Mouse (Mus musculus): Measurements from ENCODE around the gene Irgm1.
"Not testable (repeated sequence)": the region's sequence is repeated elsewhere in the genome, so short reads cannot be mapped to it uniquely, and the experiment has no call there.

The Irgm1 gene

GRCm38 (mm10) chr11:48833078-48833730 is 38.3 kb downstream of the Irgm1 start:
- DNase-seq (ENCODE audit: low read depth, low spot score) = no peak

- no peak for DNase-seq (ENCODE audit: low read depth, low spot score)
Observed at GRCm38 (mm10) chr11:48831273-48831672, 40.2 kb downstream of the Irgm1 start.

GRCm38 (mm10) chr11:48830279-48830678 is 41.2 kb downstream of the Irgm1 start:
- no peak for DNase-seq (ENCODE audit: low read depth, low spot score)

- no peak for DNase-seq (ENCODE audit: low read depth, low spot score)
Observed at GRCm38 (mm10) chr11:48827926-48828325, 43.6 kb downstream of the Irgm1 start.

- DNase-seq (ENCODE audit: low read depth, low spot score) = no peak
Observed at GRCm38 (mm10) chr11:48826752-48827096, 44.8 kb downstream of the Irgm1 start.

GRCm38 (mm10) chr11:48825979-48826751 is 45.3 kb downstream of the Irgm1 start, which contains the start of the genes Trim7 and Gm12184:
Gene Trim7, plus strand, starts transcription at chr11:48826140.
Gene Gm12184, minus strand, starts transcription at chr11:48826655.
- DNase-seq (ENCODE audit: low read depth, low spot score) = not testable (repeated sequence)

- no peak for DNase-seq (ENCODE audit: low read depth, low spot score)
Observed at GRCm38 (mm10) chr11:48824311-48824830, 47.1 kb downstream of the Irgm1 start.

GRCm38 (mm10) chr11:48823536-48823972 is 47.9 kb downstream of the Irgm1 start:
- DNase-seq (ENCODE audit: low read depth, low spot score) = no peak

- no peak for DNase-seq (ENCODE audit: low read depth, low spot score)
Observed at GRCm38 (mm10) chr11:48822768-48823512, 48.5 kb downstream of the Irgm1 start.

GRCm38 (mm10) chr11:48821299-48821698 is 50.2 kb downstream of the Irgm1 start:
- DNase-seq (ENCODE audit: low read depth, low spot score) = not testable (repeated sequence)

- DNase-seq (ENCODE audit: low read depth, low spot score) = no peak
Observed at GRCm38 (mm10) chr11:48820308-48820674, 51.2 kb downstream of the Irgm1 start.

GRCm38 (mm10) chr11:48819614-48820307 is 51.7 kb downstream of the Irgm1 start:
- no peak for DNase-seq (ENCODE audit: low read depth, low spot score)

GRCm38 (mm10) chr11:48818346-48818745 is 53.1 kb downstream of the Irgm1 start:
- no peak for DNase-seq (ENCODE audit: low read depth, low spot score)

GRCm38 (mm10) chr11:48817794-48818193 is 53.7 kb downstream of the Irgm1 start:
- DNase-seq (ENCODE audit: low read depth, low spot score) = no peak

- peak; percentile 99 for DNase-seq (ENCODE audit: low read depth, low spot score)
Observed at GRCm38 (mm10) chr11:48816800-48817665, 54.5 kb downstream of the Irgm1 start, which contains the start of gene Trim41. Gene Trim41, minus strand, starts transcription at chr11:48817353.

GRCm38 (mm10) chr11:48816281-48816781 is 55.2 kb downstream of the Irgm1 start:
- no peak for DNase-seq (ENCODE audit: low read depth, low spot score)

- no peak for DNase-seq (ENCODE audit: low read depth, low spot score)
Observed at GRCm38 (mm10) chr11:48815851-48816250, 55.6 kb downstream of the Irgm1 start.

GRCm38 (mm10) chr11:48813782-48814181 is 57.7 kb downstream of the Irgm1 start:
- no peak for DNase-seq (ENCODE audit: low read depth, low spot score)

All from WW6 (cell line).